Mouse (Mus musculus): ENCODE results near the gene Spag8.

DNA sequence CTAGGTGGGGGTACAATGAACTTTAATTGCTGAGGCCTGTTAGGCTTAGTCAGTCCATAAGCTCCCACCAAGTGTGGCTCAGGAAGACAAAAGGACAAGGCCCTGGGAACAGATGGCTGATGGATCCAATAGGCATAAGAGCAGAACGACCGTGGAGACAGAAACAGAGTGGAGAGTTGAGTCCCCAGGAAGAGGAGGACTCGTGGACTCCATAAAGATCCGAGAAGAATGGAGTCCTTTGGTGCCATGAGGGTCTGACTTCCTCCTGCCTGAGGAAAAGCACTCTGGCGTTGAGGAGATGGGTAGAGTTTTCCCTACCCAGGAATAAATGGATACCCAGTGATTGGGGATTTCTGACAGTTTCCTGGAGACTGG, 22.7 kb downstream of the Spag8 start:
- TF ChIP-seq CTCF (IDR thresholded peaks at IDR 0.05; ENCODE audit: low read depth, low read length) (no peak), POLR2A (IDR thresholded peaks at IDR 0.05; ENCODE audit: extremely low read depth, insufficient read depth, low read length) (no peak)
